Mouse (Mus musculus) right cerebral cortex, postnatal 10 days (tissue): ENCODE data around the gene Hus1.

ENCODE experiments used
- DNase-seq, 2 experiments: peaks; one replicate each; pipeline ENCODE4 v3.0.0; 2021; ENCODE audit warnings: low spot score in 2 of 2

The Hus1 gene

GRCm38 (mm10) chr11:8983237-8983861 lies 27.6 kb downstream of the Hus1 start:
- peak; percentile 57 to 69 for DNase-seq

- DNase-seq: no peak
Measured at GRCm38 (mm10) chr11:8978154-8978553, 32.8 kb downstream of the Hus1 start.

- DNase-seq: no peak
Measured at GRCm38 (mm10) chr11:8973166-8973565, 37.8 kb downstream of the Hus1 start, which contains the start of gene Pkd1l1. TSS of gene Pkd1l1 (minus strand) at chr11:8973266.

- no peak for DNase-seq
Measured at GRCm38 (mm10) chr11:8972093-8972492, 38.9 kb downstream of the Hus1 start.

- DNase-seq: no peak
Measured at GRCm38 (mm10) chr11:8970509-8970908, 40.5 kb downstream of the Hus1 start.

GRCm38 (mm10) chr11:8968094-8968493 lies 42.9 kb downstream of the Hus1 start:
- DNase-seq: no peak

GRCm38 (mm10) chr11:8958572-8958971 lies 52.4 kb downstream of the Hus1 start:
- DNase-seq: peak; percentile 65 to 72

GRCm38 (mm10) chr11:8958108-8958507 lies 52.9 kb downstream of the Hus1 start:
- DNase-seq: no peak

- DNase-seq: peak in 1 of 2 experiments; percentile 29
Measured at GRCm38 (mm10) chr11:8957023-8957422, 54.0 kb downstream of the Hus1 start.

GRCm38 (mm10) chr11:8955678-8956077 lies 55.3 kb downstream of the Hus1 start:
- peak; percentile 30 to 66 for DNase-seq

- DNase-seq: no peak
Measured at GRCm38 (mm10) chr11:8949765-8950430, 61.1 kb downstream of the Hus1 start.

- DNase-seq: no peak
Measured at GRCm38 (mm10) chr11:8948871-8949270, 62.1 kb downstream of the Hus1 start.

- no peak for DNase-seq
Measured at GRCm38 (mm10) chr11:8944114-8944513, 66.9 kb downstream of the Hus1 start.
